Mouse (Mus musculus): ENCODE data around the gene Tmem59l. TPM values are rescaled to one million over a fixed set of nuclear protein-coding genes. Genes with fewer than 3 reads are reported as not detected.

The Tmem59l gene
- polyA plus RNA-seq (2015; fragmentation: Nextera tagmentation; extraction: Ambion mirVana) = 2.8 and 4.3 TPM in 2 replicates

- H3K36me3 ChIP-seq (ENCODE audit: control insufficient read depth, insufficient read depth, low read length) = no peaks in the 10 kb centered on the region
- H3K9ac ChIP-seq (ENCODE audit: low read length) = peak within 1 kb of the TSS; percentile 54; the same call in 1 of the 2 replicates
- peaks cover 26% of the 10 kb centered on the region for H3K4me1 ChIP-seq (ENCODE audit: control insufficient read depth, insufficient read depth, low read length)
- WGBS = 8% methylated on average over 33 of the region's 33 CpGs
- no peak for ATAC-seq (ENCODE audit: insufficient read depth, low FRiP score)
- peak within 1 kb of the TSS; percentile 57 for H3K4me2 ChIP-seq (ENCODE audit: low read depth, low read length)
- H3K27ac ChIP-seq (ENCODE audit: low read length) = no peak within 1 kb of the TSS
- H3K4me3 ChIP-seq (replicated peaks; ENCODE audit: low read length) = peak within 1 kb of the TSS; percentile 39
- peaks cover 74% of the 10 kb centered on the region for H3K27me3 ChIP-seq (ENCODE audit: control insufficient read depth, insufficient read depth, low read length)
- no peaks in the 10 kb centered on the region for H3K9me3 ChIP-seq (replicated peaks; ENCODE audit: control insufficient read depth, low read length)
Observed at GRCm38 (mm10) chr8:70486941-70487520, at the start of gene Tmem59l. Gene Tmem59l, minus strand, starts transcription at chr8:70487358.

DNA sequence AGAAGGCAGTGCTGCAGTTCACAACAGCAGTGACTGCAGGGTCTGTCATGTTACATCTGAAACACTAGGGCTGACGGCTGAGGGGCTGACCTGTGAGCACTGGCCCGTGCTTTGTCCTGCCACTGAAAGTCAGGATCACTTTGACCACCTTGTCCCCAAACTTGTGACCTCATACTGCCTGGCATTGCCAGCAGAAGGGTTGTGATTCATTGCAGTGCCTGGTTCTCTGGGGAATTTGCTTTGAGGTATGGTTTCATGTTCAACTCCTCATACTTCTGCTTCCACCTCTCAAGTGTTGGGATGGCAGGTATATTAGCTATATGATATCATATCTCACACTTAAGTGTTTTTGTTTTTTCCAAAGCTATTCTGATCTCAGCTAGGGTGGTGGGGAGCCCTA is 48.5 kb upstream of the Tmem59l start:
- 88% methylated on average over 2 of the region's 2 CpGs for WGBS
- no peak overlapping the region for H3K9ac ChIP-seq (ENCODE audit: low read length)
- no peak for ATAC-seq (ENCODE audit: insufficient read depth, low FRiP score)
- H3K4me2 ChIP-seq (ENCODE audit: low read depth, low read length) = no peak overlapping the region
- peaks cover 25% of the 10 kb centered on the region; the same call in 1 of the 2 replicates for H3K36me3 ChIP-seq (ENCODE audit: control insufficient read depth, insufficient read depth, low read length)
- H3K4me3 ChIP-seq (replicated peaks; ENCODE audit: low read length) = no peak overlapping the region
- H3K4me1 ChIP-seq (ENCODE audit: control insufficient read depth, insufficient read depth, low read length) = peaks cover 12% of the 10 kb centered on the region
- H3K27ac ChIP-seq (ENCODE audit: low read length) = no peak overlapping the region
- no peaks in the 10 kb centered on the region for H3K27me3 ChIP-seq (ENCODE audit: control insufficient read depth, insufficient read depth, low read length)
- H3K9me3 ChIP-seq (replicated peaks; ENCODE audit: control insufficient read depth, low read length) = no peaks in the 10 kb centered on the region

- ATAC-seq (ENCODE audit: insufficient read depth, low FRiP score) = no peak
Observed at GRCm38 (mm10) chr8:70535221-70535620, 48.1 kb upstream of the Tmem59l start.

GRCm38 (mm10) chr8:70534281-70534680 is 47.1 kb upstream of the Tmem59l start:
- H3K27me3 ChIP-seq (ENCODE audit: control insufficient read depth, insufficient read depth, low read length) = no peaks in the 10 kb centered on the region
- 89% methylated on average over 12 of the region's 12 CpGs for WGBS
- H3K9me3 ChIP-seq (replicated peaks; ENCODE audit: control insufficient read depth, low read length) = no peaks in the 10 kb centered on the region
- no peak overlapping the region for H3K9ac ChIP-seq (ENCODE audit: low read length)
- H3K4me3 ChIP-seq (replicated peaks; ENCODE audit: low read length) = no peak overlapping the region
- H3K4me2 ChIP-seq (ENCODE audit: low read depth, low read length) = no peak overlapping the region
- peaks cover 33% of the 10 kb centered on the region; the same call in 1 of the 2 replicates for H3K36me3 ChIP-seq (ENCODE audit: control insufficient read depth, insufficient read depth, low read length)
- no peak overlapping the region for H3K27ac ChIP-seq (ENCODE audit: low read length)
- ATAC-seq (ENCODE audit: insufficient read depth, low FRiP score) = no peak
- peaks cover 8% of the 10 kb centered on the region for H3K4me1 ChIP-seq (ENCODE audit: control insufficient read depth, insufficient read depth, low read length)

More at GRCm38 (mm10) chr8:70535221-70535620, 48.1 kb upstream of the Tmem59l start:
- H3K27me3 ChIP-seq (ENCODE audit: control insufficient read depth, insufficient read depth, low read length) = no peaks in the 10 kb centered on the region
- H3K36me3 ChIP-seq (ENCODE audit: control insufficient read depth, insufficient read depth, low read length) = peaks cover 27% of the 10 kb centered on the region; the same call in 1 of the 2 replicates
- peaks cover 8% of the 10 kb centered on the region for H3K4me1 ChIP-seq (ENCODE audit: control insufficient read depth, insufficient read depth, low read length)
- H3K4me2 ChIP-seq (ENCODE audit: low read depth, low read length) = no peak overlapping the region
- no peak overlapping the region for H3K27ac ChIP-seq (ENCODE audit: low read length)
- H3K9me3 ChIP-seq (replicated peaks; ENCODE audit: control insufficient read depth, low read length) = no peaks in the 10 kb centered on the region
- H3K9ac ChIP-seq (ENCODE audit: low read length) = no peak overlapping the region
- WGBS = 94% methylated on average over 3 of the region's 3 CpGs
- no peak overlapping the region for H3K4me3 ChIP-seq (replicated peaks; ENCODE audit: low read length)

DNA sequence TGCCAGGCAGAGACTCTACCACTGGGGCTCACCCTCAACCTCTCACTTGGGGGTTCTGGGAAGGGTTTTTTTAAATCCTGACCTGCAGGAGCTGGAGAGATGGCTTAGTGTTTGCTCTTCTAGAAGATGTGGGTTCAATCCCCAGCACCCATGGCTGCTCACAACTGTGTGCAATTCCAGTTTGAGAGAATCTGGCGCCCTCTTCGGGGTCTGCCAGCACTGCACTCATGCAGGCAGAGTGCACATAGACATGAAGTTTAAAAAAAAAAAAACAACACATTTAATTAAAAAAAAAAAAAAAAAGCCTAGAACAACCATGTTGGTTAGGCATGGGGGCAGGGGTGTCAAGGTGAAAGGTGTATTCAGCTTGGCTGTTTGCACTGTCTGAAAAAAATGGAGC is 43.2 kb upstream of the Tmem59l start:
- no peak for ATAC-seq (ENCODE audit: insufficient read depth, low FRiP score)
- H3K9me3 ChIP-seq (replicated peaks; ENCODE audit: control insufficient read depth, low read length) = no peaks in the 10 kb centered on the region
- H3K27ac ChIP-seq (ENCODE audit: low read length) = no peak overlapping the region
- H3K4me1 ChIP-seq (ENCODE audit: control insufficient read depth, insufficient read depth, low read length) = peaks cover 14% of the 10 kb centered on the region
- H3K27me3 ChIP-seq (ENCODE audit: control insufficient read depth, insufficient read depth, low read length) = no peaks in the 10 kb centered on the region
- 90% methylated on average over 2 of the region's 2 CpGs for WGBS
- H3K4me2 ChIP-seq (ENCODE audit: low read depth, low read length) = no peak overlapping the region
- H3K36me3 ChIP-seq (ENCODE audit: control insufficient read depth, insufficient read depth, low read length) = peaks cover 27% of the 10 kb centered on the region; the same call in 1 of the 2 replicates
- no peak overlapping the region for H3K4me3 ChIP-seq (replicated peaks; ENCODE audit: low read length)
- H3K9ac ChIP-seq (ENCODE audit: low read length) = no peak overlapping the region

DNA sequence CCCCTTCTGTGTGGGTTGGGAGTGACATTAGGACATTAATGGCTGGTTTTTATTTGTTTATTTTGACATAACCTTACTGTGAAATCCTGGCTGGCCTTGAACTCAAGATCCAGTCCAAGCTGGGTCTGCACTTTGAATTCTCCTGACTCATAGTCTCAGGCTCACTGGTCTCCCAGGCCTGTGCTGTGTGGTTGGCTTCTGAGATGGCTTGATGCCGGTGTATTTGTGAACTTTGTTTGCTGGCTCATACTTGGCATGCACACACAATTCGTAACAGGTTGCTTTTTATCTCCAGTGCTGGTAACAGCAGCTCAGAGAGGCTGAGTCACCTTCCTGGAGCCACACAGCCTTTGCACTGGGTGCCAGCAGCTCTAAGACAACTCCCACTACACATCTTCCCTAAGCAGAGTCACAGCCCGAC is 42.6 kb upstream of the Tmem59l start:
- H3K36me3 ChIP-seq (ENCODE audit: control insufficient read depth, insufficient read depth, low read length) = peaks cover 23% of the 10 kb centered on the region; the same call in 1 of the 2 replicates

DNA sequence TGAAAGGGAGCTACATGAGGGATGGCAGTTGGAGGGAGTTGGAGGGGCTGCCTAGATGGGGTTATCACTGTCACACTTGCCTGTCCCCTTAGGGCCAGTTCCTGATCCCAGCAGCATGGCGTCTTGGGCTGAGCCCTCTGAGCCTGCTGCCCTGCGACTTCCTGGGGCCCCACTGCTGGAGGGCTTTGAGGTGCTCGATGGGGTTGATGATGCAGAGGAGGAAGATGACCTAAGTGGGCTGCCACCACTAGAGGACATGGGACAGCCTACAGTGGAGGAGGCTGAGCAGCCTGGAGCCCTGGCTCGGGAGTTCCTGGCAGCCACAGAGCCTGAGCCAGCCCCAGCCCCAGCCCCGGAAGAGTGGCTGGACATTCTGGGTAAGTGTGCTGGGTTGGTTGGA is 42.1 kb upstream of the Tmem59l start:
- H3K4me2 ChIP-seq (ENCODE audit: low read depth, low read length) = no peak overlapping the region
- 78% methylated on average over 5 of the region's 5 CpGs for WGBS
- no peak overlapping the region for H3K27ac ChIP-seq (ENCODE audit: low read length)
- no peak for ATAC-seq (ENCODE audit: insufficient read depth, low FRiP score)
- peaks cover 14% of the 10 kb centered on the region for H3K4me1 ChIP-seq (ENCODE audit: control insufficient read depth, insufficient read depth, low read length)
- H3K9ac ChIP-seq (ENCODE audit: low read length) = peak overlapping the region; percentile 28; the same call in 1 of the 2 replicates
- H3K36me3 ChIP-seq (ENCODE audit: control insufficient read depth, insufficient read depth, low read length) = peaks cover 23% of the 10 kb centered on the region; the same call in 1 of the 2 replicates
- H3K4me3 ChIP-seq (replicated peaks; ENCODE audit: low read length) = no peak overlapping the region
- no peaks in the 10 kb centered on the region for H3K27me3 ChIP-seq (ENCODE audit: control insufficient read depth, insufficient read depth, low read length)
- H3K9me3 ChIP-seq (replicated peaks; ENCODE audit: control insufficient read depth, low read length) = no peaks in the 10 kb centered on the region

More for the DNA sequence above, 42.6 kb upstream of the Tmem59l start:
- WGBS = 92% methylated on average over 3 of the region's 3 CpGs
- no peak overlapping the region for H3K4me3 ChIP-seq (replicated peaks; ENCODE audit: low read length)
- peaks cover 14% of the 10 kb centered on the region for H3K4me1 ChIP-seq (ENCODE audit: control insufficient read depth, insufficient read depth, low read length)
- no peak for ATAC-seq (ENCODE audit: insufficient read depth, low FRiP score)
- no peaks in the 10 kb centered on the region for H3K27me3 ChIP-seq (ENCODE audit: control insufficient read depth, insufficient read depth, low read length)
- no peaks in the 10 kb centered on the region for H3K9me3 ChIP-seq (replicated peaks; ENCODE audit: control insufficient read depth, low read length)
- H3K27ac ChIP-seq (ENCODE audit: low read length) = no peak overlapping the region
- no peak overlapping the region for H3K4me2 ChIP-seq (ENCODE audit: low read depth, low read length)
- H3K9ac ChIP-seq (ENCODE audit: low read length) = no peak overlapping the region

DNA sequence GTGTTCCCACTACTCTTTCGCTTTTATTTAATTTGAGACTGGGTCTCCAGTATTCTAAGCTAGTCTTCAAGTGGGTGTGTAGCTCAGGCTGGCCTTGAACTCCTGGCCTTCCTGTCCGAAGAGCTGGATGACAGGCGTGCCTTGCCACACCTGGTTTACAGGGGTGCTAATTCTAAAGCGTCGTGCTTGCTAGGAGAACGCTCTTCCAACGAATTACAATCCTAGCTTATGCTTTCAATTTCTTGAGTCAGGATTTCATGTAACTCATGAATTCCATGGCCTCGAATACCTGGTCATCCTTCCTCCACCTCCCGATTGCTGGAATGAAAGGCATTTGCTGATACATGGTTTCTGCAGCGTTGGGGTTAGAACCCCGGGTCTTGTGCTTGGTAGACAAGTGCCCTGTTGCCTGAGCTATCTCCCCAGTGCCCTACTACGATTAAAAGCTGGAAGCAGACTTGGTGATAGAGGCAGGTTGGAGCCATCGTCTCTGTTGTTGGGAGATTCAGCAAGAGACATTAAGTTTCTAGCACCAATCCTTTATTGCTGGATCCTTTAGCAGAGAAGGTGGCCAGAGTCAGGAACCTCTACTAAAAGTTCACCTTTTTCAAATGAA is 41.1 kb upstream of the Tmem59l start:
- Histone ChIP-seq H3K27me3 (ENCODE audit: control insufficient read depth, insufficient read depth, low read length) (no peaks in the 10 kb centered on the region), H3K9me3 (replicated peaks; ENCODE audit: control insufficient read depth, low read length) (no peaks in the 10 kb centered on the region), H3K4me3 (replicated peaks; ENCODE audit: low read length) (peak overlapping the region; percentile 93), H3K36me3 (ENCODE audit: control insufficient read depth, insufficient read depth, low read length) (peaks cover 23% of the 10 kb centered on the region; the same call in 1 of the 2 replicates), H3K4me2 (ENCODE audit: low read depth, low read length) (peak overlapping the region; percentile 74), H3K4me1 (ENCODE audit: control insufficient read depth, insufficient read depth, low read length) (peaks cover 19% of the 10 kb centered on the region), H3K27ac (ENCODE audit: low read length) (peak overlapping the region; percentile 86), H3K9ac (ENCODE audit: low read length) (peak overlapping the region; percentile 98)
- WGBS = 24% methylated on average over 13 of the region's 13 CpGs
- ATAC-seq (ENCODE audit: insufficient read depth, low FRiP score) = no peak

- H3K9ac ChIP-seq (ENCODE audit: low read length) = peak within 1 kb of the TSS; percentile 98
- H3K9me3 ChIP-seq (replicated peaks; ENCODE audit: control insufficient read depth, low read length) = no peaks in the 10 kb centered on the region
- H3K27ac ChIP-seq (ENCODE audit: low read length) = peak within 1 kb of the TSS; percentile 86
- peak within 1 kb of the TSS; percentile 93 for H3K4me3 ChIP-seq (replicated peaks; ENCODE audit: low read length)
- no peaks in the 10 kb centered on the region for H3K27me3 ChIP-seq (ENCODE audit: control insufficient read depth, insufficient read depth, low read length)
- ATAC-seq (ENCODE audit: insufficient read depth, low FRiP score) = peak; percentile 91
- peaks cover 20% of the 10 kb centered on the region; the same call in 1 of the 2 replicates for H3K36me3 ChIP-seq (ENCODE audit: control insufficient read depth, insufficient read depth, low read length)
- H3K4me2 ChIP-seq (ENCODE audit: low read depth, low read length) = peak within 1 kb of the TSS; percentile 78
- H3K4me1 ChIP-seq (ENCODE audit: control insufficient read depth, insufficient read depth, low read length) = peaks cover 21% of the 10 kb centered on the region
- under 1% methylated on average over 44 of the region's 61 CpGs for WGBS
Observed at GRCm38 (mm10) chr8:70527512-70528181, 40.5 kb upstream of the Tmem59l start, which contains the start of the genes Fkbp8 and Kxd1. Gene Fkbp8, plus strand, starts transcription at chr8:70527724. Gene Kxd1, minus strand, starts transcription at chr8:70527956.
